Mouse (Mus musculus): ENCODE data around the gene Naxd.

DNA sequence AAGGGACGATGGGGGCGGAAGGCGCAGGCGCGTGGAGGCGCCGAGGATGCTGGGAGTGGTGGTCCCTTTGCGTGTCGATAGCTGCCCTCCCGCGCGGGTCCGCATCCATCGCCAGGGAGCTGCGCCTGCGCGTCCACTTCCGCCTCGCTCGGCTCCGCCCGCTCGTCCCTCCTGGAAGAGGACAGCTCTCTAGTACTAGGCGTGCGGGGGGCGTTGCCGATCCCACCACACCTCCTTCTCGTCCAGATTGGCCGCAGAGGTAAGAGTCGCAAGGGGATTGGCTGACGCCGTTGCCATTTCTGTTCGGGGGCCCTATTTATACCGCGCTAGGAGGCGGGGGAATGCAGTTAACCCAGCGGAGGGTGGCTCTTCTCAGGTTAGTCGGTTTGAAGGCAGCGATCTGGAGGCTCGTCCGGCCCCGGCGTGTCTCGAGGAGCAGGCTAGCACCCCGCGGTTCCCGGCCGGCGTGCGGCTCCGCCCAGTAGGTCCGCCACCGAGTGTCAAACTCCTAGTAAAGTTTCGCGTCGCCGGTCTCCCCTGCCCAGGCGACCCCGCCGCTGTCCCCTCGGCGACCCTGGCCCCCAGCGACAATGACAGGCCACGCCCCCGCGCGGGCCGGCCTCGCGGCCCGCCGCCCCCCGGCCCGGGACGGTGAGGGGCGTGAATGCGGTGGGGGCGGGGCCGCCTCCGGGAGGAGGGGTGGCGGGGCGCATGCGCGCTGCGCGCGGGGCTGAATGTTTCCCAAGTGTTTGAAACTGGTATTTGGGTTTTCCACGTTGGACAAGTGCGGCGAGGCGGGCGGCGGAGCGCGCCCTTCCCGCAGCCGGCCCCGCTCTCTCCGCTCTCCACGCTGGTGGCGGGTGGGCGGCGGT, 58.6 kb downstream of the Naxd start:
- TF ChIP-seq GATA1 (IDR thresholded peaks at IDR 0.05; ENCODE audit: low read length) (no peak), TAL1 (IDR thresholded peaks at IDR 0.05; ENCODE audit: low read length) (no peak)

Measured in erythroblast, embryonic 14.5 days (primary cell).